Mouse (Mus musculus): ENCODE measurements at regions not wholly inside any gene's neighbourhood (a gene's known extent, or its start where the extent isn't known, plus 50 kb on each side); places are given as distances from the start of the nearest gene placed in this dataset.

DNA sequence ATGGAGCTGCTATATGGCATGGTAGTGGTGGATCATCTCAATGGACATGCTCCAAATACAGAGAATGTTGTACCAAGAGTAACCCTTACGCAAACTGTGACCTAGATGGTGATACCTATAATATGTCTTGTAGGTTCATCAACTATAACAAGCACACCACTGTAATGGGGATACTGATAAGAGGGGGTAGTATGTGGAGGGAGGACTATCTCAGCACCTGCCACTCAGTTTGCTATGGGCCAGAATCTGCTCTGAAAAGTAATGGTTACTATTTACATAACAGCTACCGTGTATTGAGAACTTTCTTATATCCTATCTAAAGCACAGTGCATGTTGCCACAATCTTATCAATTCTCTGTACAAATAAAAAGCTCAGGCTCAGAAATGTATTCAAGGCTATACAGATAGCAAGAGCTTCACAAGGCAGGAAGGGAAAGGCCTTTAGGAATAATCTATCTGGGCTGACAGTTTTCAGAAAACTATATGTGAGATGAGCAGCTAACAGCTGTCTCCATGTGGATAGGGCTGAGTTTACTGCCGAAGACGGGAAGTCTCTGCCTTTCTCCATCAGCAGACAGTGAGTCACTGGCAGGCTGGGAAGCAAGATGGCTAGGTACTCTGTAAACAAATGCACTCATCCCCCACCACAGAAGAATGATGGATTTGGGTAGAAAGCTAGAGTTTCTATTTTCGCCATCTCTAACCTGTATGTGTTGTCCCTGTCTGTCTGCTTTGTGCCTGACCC lies 77.1 kb upstream of the Nck2 start:
- Histone ChIP-seq H3K27me3 (ENCODE audit: control insufficient read depth, insufficient read depth, low read depth, low read length) (no peaks in the 10 kb centered on the region), H3K36me3 (ENCODE audit: control insufficient read depth, insufficient read depth) (no peaks in the 10 kb centered on the region), H3K27ac (ENCODE audit: low read length) (no peak overlapping the region), H3K4me2 (ENCODE audit: low read depth, low read length) (no peak overlapping the region), H3K4me1 (ENCODE audit: control insufficient read depth, low read depth, low read length) (no peaks in the 10 kb centered on the region), H3K9me3 (replicated peaks; ENCODE audit: control insufficient read depth, low read length) (no peaks in the 10 kb centered on the region), H3K9ac (ENCODE audit: low read depth, low read length) (no peak overlapping the region), H3K4me3 (ENCODE audit: low read depth, low read length) (no peak overlapping the region)
- 52% methylated on average over 5 of the region's 5 CpGs for WGBS (ENCODE audit: insufficient replicate concordance)
- no peak for ATAC-seq (ENCODE audit: low read depth)

DNA sequence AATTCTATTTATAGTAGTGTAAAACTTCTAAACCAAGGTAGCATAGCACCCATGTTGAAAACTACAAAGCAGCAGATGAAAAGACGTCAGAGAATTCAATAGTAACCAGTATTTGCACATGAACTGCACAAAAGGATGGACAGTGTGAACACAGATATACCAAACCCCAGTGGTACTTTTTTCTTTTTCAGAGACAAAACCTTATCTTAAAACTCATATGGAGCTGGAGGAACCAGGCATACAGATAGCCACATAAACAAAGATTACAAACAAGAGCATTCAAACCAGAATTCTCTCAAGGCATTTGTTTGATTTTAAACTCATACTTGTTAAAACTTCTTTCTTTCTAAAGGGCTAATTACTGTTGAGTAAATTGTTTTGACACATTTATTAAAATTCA lies 72.5 kb upstream of the Nck2 start:
- no peaks in the 10 kb centered on the region for H3K27me3 ChIP-seq (ENCODE audit: control insufficient read depth, insufficient read depth, low read depth, low read length)
- H3K27ac ChIP-seq (ENCODE audit: low read length), result no peak overlapping the region
- H3K4me2 ChIP-seq (ENCODE audit: low read depth, low read length), result no peak overlapping the region
- no peaks in the 10 kb centered on the region for H3K4me1 ChIP-seq (ENCODE audit: control insufficient read depth, low read depth, low read length)
- no peaks in the 10 kb centered on the region for H3K36me3 ChIP-seq (ENCODE audit: control insufficient read depth, insufficient read depth)
- 26% methylated on average over 1 of the region's 1 CpGs for WGBS (ENCODE audit: insufficient replicate concordance)
- no peaks in the 10 kb centered on the region for H3K9me3 ChIP-seq (replicated peaks; ENCODE audit: control insufficient read depth, low read length)
- H3K9ac ChIP-seq (ENCODE audit: low read depth, low read length), result no peak overlapping the region
- 0 out of 2 replicates have a peak, but pooled peaks have one; percentile 41 for ATAC-seq (ENCODE audit: low read depth)
- H3K4me3 ChIP-seq (ENCODE audit: low read depth, low read length), result no peak overlapping the region

DNA sequence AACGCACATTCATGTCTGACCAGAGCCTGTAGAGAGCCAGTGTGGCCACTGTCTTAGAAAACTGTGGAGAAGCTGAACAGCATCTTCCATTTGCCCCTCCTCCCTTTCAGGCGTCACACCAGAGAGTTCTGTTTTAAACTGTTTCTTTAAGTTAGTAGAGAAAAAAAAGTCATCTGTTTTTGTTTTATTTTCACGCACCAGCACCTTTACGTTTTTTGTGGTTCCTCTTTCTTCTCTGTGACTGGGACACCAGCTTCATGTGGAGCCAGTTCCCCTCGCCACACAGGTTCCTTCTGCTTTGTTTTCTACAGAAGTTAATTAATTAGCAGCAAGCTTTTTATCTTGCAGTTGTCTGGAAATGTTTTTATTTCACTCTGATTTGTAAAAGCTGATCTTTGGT lies 69.4 kb upstream of the Nck2 start:
- Histone ChIP-seq H3K4me2 (ENCODE audit: low read depth, low read length) (no peak overlapping the region), H3K27ac (ENCODE audit: low read length) (no peak overlapping the region), H3K9ac (ENCODE audit: low read depth, low read length) (no peak overlapping the region), H3K4me3 (ENCODE audit: low read depth, low read length) (no peak overlapping the region), H3K27me3 (ENCODE audit: control insufficient read depth, insufficient read depth, low read depth, low read length) (no peaks in the 10 kb centered on the region), H3K9me3 (replicated peaks; ENCODE audit: control insufficient read depth, low read length) (no peaks in the 10 kb centered on the region), H3K36me3 (ENCODE audit: control insufficient read depth, insufficient read depth) (no peaks in the 10 kb centered on the region), H3K4me1 (ENCODE audit: control insufficient read depth, low read depth, low read length) (no peaks in the 10 kb centered on the region)
- 48% methylated on average over 5 of the region's 5 CpGs for WGBS (ENCODE audit: insufficient replicate concordance)
- no peak for ATAC-seq (ENCODE audit: low read depth)

DNA sequence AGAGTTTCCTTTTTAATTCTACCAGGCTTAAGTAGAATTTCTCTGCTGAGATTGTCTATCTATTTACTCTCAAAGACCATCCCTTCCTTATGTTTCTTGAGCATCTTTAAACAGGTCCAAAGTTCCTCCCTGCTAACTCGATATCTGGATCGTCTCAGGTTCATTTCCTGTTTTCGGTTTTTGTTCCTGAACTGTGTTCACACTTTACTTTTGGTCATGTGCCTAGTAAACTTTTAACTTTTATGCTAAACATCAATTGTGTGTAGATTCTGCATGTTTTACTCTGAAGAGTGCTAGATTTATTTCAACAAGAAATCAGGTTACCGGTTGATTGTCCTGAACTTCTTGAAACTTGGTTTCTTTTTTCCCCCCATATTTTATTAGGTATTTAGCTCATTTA lies 68.5 kb upstream of the Nck2 start:
- H3K9ac ChIP-seq (ENCODE audit: low read depth, low read length), result no peak overlapping the region
- no peaks in the 10 kb centered on the region for H3K27me3 ChIP-seq (ENCODE audit: control insufficient read depth, insufficient read depth, low read depth, low read length)
- H3K36me3 ChIP-seq (ENCODE audit: control insufficient read depth, insufficient read depth), result no peaks in the 10 kb centered on the region
- no peaks in the 10 kb centered on the region for H3K9me3 ChIP-seq (replicated peaks; ENCODE audit: control insufficient read depth, low read length)
- no peaks in the 10 kb centered on the region for H3K4me1 ChIP-seq (ENCODE audit: control insufficient read depth, low read depth, low read length)
- 65% methylated on average over 4 of the region's 4 CpGs for WGBS (ENCODE audit: insufficient replicate concordance)
- H3K4me3 ChIP-seq (ENCODE audit: low read depth, low read length), result no peak overlapping the region
- no peak overlapping the region for H3K27ac ChIP-seq (ENCODE audit: low read length)
- no peak overlapping the region for H3K4me2 ChIP-seq (ENCODE audit: low read depth, low read length)
- no peak for ATAC-seq (ENCODE audit: low read depth)

DNA sequence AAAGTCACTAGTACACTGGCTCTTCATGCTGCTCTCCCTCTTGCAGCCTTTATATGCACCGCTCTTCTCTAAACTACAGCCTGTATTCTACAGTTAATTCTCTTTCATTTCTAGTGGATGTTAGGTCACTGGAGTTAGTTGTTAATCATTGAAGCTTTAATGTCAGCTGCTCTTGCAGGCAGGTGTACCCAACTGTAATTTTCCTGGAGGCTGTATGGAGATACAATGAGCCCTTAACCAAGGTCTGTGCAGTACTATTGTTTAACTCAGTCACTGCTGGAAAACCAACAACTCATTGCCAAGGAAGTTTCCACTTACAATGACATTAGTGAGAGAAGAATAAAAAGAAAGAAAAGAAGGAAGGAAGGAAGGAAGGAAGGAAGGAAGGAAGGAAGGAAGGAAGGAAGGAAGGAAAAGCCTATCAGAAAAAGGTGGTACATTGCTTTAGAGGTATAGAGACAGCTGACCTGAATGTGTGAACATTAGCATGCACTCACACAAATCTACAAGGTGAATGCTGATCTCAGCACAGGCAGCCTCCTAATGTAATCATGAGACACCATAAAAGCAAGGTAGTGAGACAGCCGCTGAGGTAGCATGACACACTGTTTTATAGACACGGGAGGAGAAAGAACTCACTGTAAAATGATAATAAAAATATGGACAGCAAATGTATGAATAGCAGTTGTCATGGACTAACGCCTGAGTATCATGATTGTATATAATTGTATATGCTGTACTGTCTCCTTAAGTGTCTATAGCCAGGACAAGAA lies 66.7 kb upstream of the Nck2 start:
- Histone ChIP-seq H3K4me2 (ENCODE audit: low read depth, low read length) (no peak overlapping the region), H3K27me3 (ENCODE audit: control insufficient read depth, insufficient read depth, low read depth, low read length) (no peaks in the 10 kb centered on the region), H3K4me3 (ENCODE audit: low read depth, low read length) (no peak overlapping the region), H3K9me3 (replicated peaks; ENCODE audit: control insufficient read depth, low read length) (no peaks in the 10 kb centered on the region), H3K27ac (ENCODE audit: low read length) (no peak overlapping the region), H3K9ac (ENCODE audit: low read depth, low read length) (no peak overlapping the region), H3K36me3 (ENCODE audit: control insufficient read depth, insufficient read depth) (no peaks in the 10 kb centered on the region), H3K4me1 (ENCODE audit: control insufficient read depth, low read depth, low read length) (no peaks in the 10 kb centered on the region)
- WGBS (ENCODE audit: insufficient replicate concordance), result 82% methylated on average over 4 of the region's 4 CpGs
- no peak for ATAC-seq (ENCODE audit: low read depth)

DNA sequence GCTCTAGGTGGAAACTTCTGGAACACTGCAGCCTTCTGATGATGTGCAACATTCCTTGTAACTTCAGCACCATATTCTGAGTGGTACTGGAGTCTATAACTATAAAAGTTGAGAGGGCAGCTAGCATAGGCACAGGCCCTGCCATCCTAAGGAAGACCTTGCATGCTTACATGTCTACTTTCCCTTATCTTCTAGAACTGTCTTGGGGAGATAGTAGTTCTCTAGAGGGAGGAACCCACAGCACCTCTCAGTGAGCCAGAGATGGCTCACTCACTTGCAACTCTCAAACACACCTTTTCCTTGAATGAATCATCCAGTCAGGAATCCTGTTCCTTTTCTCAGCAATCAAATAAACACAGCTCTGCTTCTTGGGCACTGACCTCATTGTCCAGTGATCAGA lies 59.4 kb upstream of the Nck2 start:
- H3K36me3 ChIP-seq (ENCODE audit: control insufficient read depth, insufficient read depth), result no peaks in the 10 kb centered on the region
- ATAC-seq (ENCODE audit: low read depth), result peak; percentile 78
- no peak overlapping the region for H3K9ac ChIP-seq (ENCODE audit: low read depth, low read length)
- no peaks in the 10 kb centered on the region for H3K9me3 ChIP-seq (replicated peaks; ENCODE audit: control insufficient read depth, low read length)
- H3K27me3 ChIP-seq (ENCODE audit: control insufficient read depth, insufficient read depth, low read depth, low read length), result no peaks in the 10 kb centered on the region
- peaks cover 7% of the 10 kb centered on the region for H3K4me1 ChIP-seq (ENCODE audit: control insufficient read depth, low read depth, low read length)
- no peak overlapping the region for H3K4me2 ChIP-seq (ENCODE audit: low read depth, low read length)
- no peak overlapping the region for H3K27ac ChIP-seq (ENCODE audit: low read length)
- no peak overlapping the region for H3K4me3 ChIP-seq (ENCODE audit: low read depth, low read length)

DNA sequence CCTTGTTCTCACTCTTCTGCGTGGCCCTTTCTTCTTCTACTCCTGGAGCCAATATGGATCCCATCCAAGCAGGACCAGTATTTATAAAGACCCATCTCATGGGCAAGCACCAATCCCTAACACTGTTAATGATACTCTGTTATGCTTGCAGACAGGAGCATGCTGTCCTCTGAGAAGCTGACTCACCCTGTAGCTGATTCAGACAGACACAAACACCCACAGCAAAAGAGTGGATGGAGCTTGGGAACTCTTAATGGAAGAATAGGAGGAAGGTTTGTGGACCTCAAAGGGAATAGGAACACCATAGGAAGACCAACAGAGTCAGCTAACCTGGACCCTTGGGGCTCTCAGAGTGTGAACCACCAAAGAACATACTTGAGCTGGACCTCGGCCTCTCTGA lies 50.3 kb upstream of the Nck2 start:
- no peak overlapping the region for H3K27ac ChIP-seq (ENCODE audit: low read length)
- no peak overlapping the region for H3K9ac ChIP-seq (ENCODE audit: low read depth, low read length)
- H3K36me3 ChIP-seq (ENCODE audit: control insufficient read depth, insufficient read depth), result no peaks in the 10 kb centered on the region
- H3K9me3 ChIP-seq (replicated peaks; ENCODE audit: control insufficient read depth, low read length), result no peaks in the 10 kb centered on the region
- no peak overlapping the region for H3K4me3 ChIP-seq (ENCODE audit: low read depth, low read length)
- no peak overlapping the region for H3K4me2 ChIP-seq (ENCODE audit: low read depth, low read length)
- H3K27me3 ChIP-seq (ENCODE audit: control insufficient read depth, insufficient read depth, low read depth, low read length), result no peaks in the 10 kb centered on the region
- 69% methylated on average over 2 of the region's 2 CpGs for WGBS (ENCODE audit: insufficient replicate concordance)
- H3K4me1 ChIP-seq (ENCODE audit: control insufficient read depth, low read depth, low read length), result peaks cover 1% of the 10 kb centered on the region; the same call in 1 of the 2 replicates
- ATAC-seq (ENCODE audit: low read depth), result no peak
